Mouse (Mus musculus) ovary, adult 2 months (tissue): ENCODE measurements around the gene Rbm3. TPM values are rescaled to one million over a fixed set of nuclear protein-coding genes. Genes with fewer than 3 reads are reported as not detected.

Source experiments
- polyA plus RNA-seq: library from polyadenylated mRNA; depleted of rRNA; stranded (reverse); fragments of >200 nt; gene quantifications from 2 replicates; pipeline ENCODE4 v1.2.3, GENCODE M21; 2012; rRNA removed

The Rbm3 gene
- 79.2 and 93.2 TPM in 2 replicates for polyA plus RNA-seq

DNA sequence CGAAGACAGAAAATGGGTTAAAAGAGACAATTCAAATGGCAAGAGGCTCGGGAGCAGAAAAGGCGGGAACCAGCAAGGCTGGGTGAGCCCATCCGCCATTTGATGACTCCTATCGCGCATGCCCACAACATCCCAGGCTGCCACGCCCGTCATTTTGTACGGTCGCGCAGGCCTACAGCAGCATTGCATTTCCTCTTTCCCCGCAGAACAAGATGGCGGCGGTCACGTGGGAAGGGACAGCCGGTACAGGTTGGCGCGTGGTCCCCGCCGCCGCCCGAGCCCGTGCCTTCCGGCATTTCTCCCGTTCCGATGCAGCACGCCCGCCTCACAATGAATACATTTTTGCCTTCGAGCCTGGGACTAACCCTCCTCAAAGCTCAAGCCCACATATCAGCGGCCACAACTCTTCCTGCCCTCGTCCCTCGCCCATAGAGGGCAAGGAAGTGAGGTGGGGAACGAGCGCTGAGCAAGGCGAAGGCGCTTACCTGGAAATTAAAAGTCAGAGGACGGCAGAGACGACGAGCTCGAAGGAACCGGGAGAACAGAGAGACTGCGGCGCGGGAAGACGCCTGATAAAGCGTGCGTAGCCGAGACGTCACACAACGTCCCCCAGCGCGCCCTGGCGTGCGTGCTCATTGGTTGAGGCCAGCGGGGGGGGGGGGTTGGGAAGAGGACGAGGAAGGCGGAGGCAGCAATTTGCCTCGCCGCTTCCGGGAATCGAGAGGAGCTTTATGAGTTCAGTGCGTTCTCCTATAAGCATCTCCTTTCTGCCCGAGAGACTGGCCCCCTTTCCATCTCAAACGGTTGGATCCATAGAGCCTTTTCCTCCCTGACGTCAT lies at the start of gene Rbm3:
TSS of gene Rbm3 (minus strand) at position 728 of the 839 bp plus-strand sequence.

GRCm38 (mm10) chrX:8193419-8193723 lies 47.7 kb upstream of the Rbm3 start, which contains the start of gene Ebp:
Ebp (minus strand) TSS chrX:8193512.

GRCm38 (mm10) chrX:8175504-8176385 lies 30.1 kb upstream of the Rbm3 start, which contains the start of gene Tbc1d25:
Tbc1d25 (minus strand) TSS chrX:8176181.

DNA sequence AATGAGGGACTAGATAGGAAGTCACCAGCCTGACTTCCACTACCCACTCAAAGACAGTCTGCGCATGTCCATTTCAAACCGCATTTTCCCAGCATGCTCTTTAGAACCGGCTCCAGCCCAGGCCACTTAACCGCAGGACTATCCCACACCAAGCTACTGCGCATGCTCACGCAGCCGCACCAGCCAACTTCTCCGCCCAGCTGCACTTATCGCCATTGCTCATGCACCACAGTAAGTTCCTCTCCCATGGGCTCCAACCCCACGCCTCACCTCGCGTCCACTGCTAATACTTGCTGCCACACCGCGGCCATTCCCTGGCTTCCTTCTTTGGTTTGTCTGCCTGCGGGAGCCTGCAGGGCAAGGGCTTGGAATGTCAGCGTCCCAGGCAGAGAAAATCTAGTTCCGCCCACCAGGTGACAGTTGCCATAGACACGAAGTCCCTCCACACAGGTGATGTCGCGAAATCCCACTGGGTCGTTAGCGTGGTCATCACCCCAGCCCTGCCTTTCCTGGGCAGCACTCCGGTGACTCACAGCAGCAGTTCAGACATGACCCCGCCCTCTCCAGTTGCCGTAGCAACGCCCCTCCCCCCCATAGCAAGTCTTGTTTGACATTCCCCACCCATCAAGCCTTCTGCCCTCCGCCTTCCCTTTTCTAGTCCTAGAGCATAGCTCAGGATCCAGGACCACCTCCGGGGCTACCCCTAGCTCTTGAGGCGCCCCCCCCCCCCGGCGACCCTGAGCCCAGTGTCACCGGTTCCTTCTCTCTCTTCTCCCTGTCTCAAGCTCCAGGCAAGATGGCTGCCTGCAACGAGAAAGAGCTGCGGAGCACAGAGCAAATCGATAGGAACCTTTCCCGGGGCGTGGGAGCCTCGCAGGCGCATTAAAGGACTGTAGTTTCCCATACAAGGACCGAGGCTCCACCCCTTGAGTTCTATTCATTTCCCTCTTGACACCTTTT lies 13.4 kb downstream of the Rbm3 start, which contains the start of gene Wdr13:
TSS of gene Wdr13 (minus strand) at position 876 of the 960 bp plus-strand sequence.

DNA sequence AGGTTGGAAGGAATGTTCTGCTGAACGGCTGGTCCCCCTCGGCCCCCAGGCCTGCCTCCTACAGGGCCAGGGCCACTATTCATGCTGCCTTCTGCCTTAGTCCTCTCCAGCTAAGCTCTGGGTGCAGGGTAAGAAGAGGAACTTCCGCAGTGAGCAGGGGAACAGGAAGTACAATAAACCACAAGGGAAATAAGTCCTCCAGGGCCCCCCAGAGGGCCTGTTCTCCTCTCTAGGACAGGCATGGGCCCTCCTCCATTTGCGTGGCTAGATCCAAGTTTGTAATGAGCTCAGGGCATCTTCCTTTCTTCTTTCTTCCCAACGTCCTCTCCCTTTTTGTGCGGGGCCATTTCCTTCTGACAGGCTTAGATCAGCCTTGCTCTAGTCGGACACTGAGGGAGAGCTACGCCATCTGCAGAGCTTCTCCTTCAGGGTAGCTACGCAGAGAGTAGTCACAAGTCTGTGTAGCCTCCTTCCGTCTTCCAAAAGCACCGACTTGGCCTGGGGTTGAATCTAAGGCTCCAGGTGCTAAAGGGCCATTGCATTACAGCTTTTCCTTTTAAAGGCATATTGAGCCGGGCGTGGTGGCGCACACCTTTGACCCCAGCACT lies 55.2 kb downstream of the Rbm3 start, which contains the start of gene Was:
TSS of gene Was (minus strand) at position 153 of the 608 bp plus-strand sequence.

Other genes starting within 250 kb of the Rbm3 start
- gene Pqbp1, start 246.6 kb downstream of the Rbm3 start, polyA plus RNA-seq = 53.7 and 69.5 TPM in 2 replicates
- 41.8 and 57.6 TPM in 2 replicates for gene Timm17b, start 246.5 kb downstream of the Rbm3 start, polyA plus RNA-seq
- gene Gm10491, start 238.0 kb downstream of the Rbm3 start, polyA plus RNA-seq = not detected in 2 replicates
- not detected in 2 replicates for gene Gm10490, start 236.3 kb downstream of the Rbm3 start, polyA plus RNA-seq
- gene Pcsk1n, start 226.1 kb downstream of the Rbm3 start, polyA plus RNA-seq = 1.9 and 2.3 TPM in 2 replicates
- gene Eras, start 217.3 kb downstream of the Rbm3 start, polyA plus RNA-seq = not detected in 2 replicates
- gene Hdac6, start 198.0 kb downstream of the Rbm3 start, polyA plus RNA-seq = 51.2 and 62.0 TPM in 2 replicates
- 8.0 and 9.2 TPM in 2 replicates for gene Gata1, start 167.8 kb downstream of the Rbm3 start, polyA plus RNA-seq
- not detected in 2 replicates for gene Glod5, start 127.4 kb downstream of the Rbm3 start, polyA plus RNA-seq
- gene Suv39h1, start 71.1 kb downstream of the Rbm3 start, polyA plus RNA-seq = 19.6 and 26.9 TPM in 2 replicates
- 3.2 TPM in 2 replicates for gene Was, start 55.4 kb downstream of the Rbm3 start, polyA plus RNA-seq
- 259 and 304 TPM in 2 replicates for gene Wdr13, start 13.0 kb downstream of the Rbm3 start, polyA plus RNA-seq
- gene Tbc1d25, start 30.3 kb upstream of the Rbm3 start, polyA plus RNA-seq = 17.5 and 20.1 TPM in 2 replicates
- gene Ebp, start 47.6 kb upstream of the Rbm3 start, polyA plus RNA-seq = 75.7 and 80.8 TPM in 2 replicates
- 101 and 110 TPM in 2 replicates for gene Porcn, start 60.6 kb upstream of the Rbm3 start, polyA plus RNA-seq
- gene Ftsj1, start 106.5 kb upstream of the Rbm3 start, polyA plus RNA-seq = 42.4 and 58.3 TPM in 2 replicates
- 162 and 224 TPM in 2 replicates for gene Slc38a5, start 125.3 kb upstream of the Rbm3 start, polyA plus RNA-seq
- gene Ssxb10, start 181.5 kb upstream of the Rbm3 start, polyA plus RNA-seq = not detected in 2 replicates
- not detected in 2 replicates for gene Ssxb9, start 221.1 kb upstream of the Rbm3 start, polyA plus RNA-seq